ENCODE assay signal across 18 mouse cellular contexts in genomic region chr2:142303912-142304182, GRCm38 (mm10).
A peak's percentile ranks its signal among the peaks of the same experiment; 100 is the strongest.
DNase-seq lines count a peak whose midpoint lies in the region; ATAC-seq and TF ChIP-seq lines count a peak whose summit lies in the region.
"Had no signal": no experiment of that assay in that cellular context is flagged by ENCODE, and none has a peak within 500 bp of the region (broad histone marks: within the 10 kb centered on the region; RNA-seq: fewer than 3 reads in every experiment).

No protein-coding gene starts in this region.

- no peak overlapping the region for H3K4me2 ChIP-seq in embryonic facial prominence, embryonic 14.5 days (ENCODE audit: low read depth, low read length)
- H3K4me2 ChIP-seq in midbrain, embryonic 11.5 days = no peak overlapping the region
- H3K4me2 ChIP-seq: liver, embryonic 11.5 days; lung, embryonic 14.5 days had no signal

- no peaks in the 10 kb centered on the region for H3K9me3 ChIP-seq in embryonic facial prominence, embryonic 14.5 days (ENCODE audit: control insufficient read depth, low read length)
- peaks cover 6% of the 10 kb centered on the region; the same call in 1 of the 2 replicates for H3K9me3 ChIP-seq in midbrain, embryonic 11.5 days (ENCODE audit: control insufficient read depth, low read length)

- DNase-seq in R1 (ENCODE audit: low read depth, low spot score) = peak; percentile 4
- DNase-seq in brain, embryonic 14.5 days (ENCODE audit: low read depth) = peak; percentile 50
- no peak for DNase-seq in embryonic facial prominence, embryonic 14.5 days (ENCODE audit: low spot score)
- DNase-seq in midbrain, embryonic 11.5 days (ENCODE audit: low spot score, missing footprints) = no peak
- DNase-seq in left cerebral cortex, adult 2 months (ENCODE audit: extremely low spot score in 1 of 2, low spot score in 2 of 2) = no peak
- no peak for DNase-seq in cerebellum, postnatal 10 days
- no peak for DNase-seq in thymus, postnatal 14 days
- no peak for DNase-seq in adrenal gland, adult 2 months
- DNase-seq: cerebellum, postnatal 25 days; kidney, adult 11 months; kidney, postnatal 25 days; lung, embryonic 14.5 days; right cerebral cortex, adult 18-20 months; thymus, postnatal 4 days had no signal

- peak; percentile 63; the same call in 1 of the 2 replicates for ATAC-seq in embryonic facial prominence, embryonic 14.5 days (ENCODE audit: low read depth)
- peak; percentile 92 for ATAC-seq in midbrain, embryonic 11.5 days (ENCODE audit: low FRiP score)
- ATAC-seq: CD4-positive, CD25-positive, alpha-beta regulatory T cell, adult 4 months had no signal

- H3K4me3 ChIP-seq in embryonic facial prominence, embryonic 14.5 days (ENCODE audit: low read depth, low read length) = no peak overlapping the region
- no peak overlapping the region for H3K4me3 ChIP-seq in midbrain, embryonic 11.5 days (ENCODE audit: low read depth, low read length)
- H3K4me3 ChIP-seq in left cerebral cortex, adult 2 months = no peak overlapping the region
- H3K4me3 ChIP-seq: erythroblast, embryonic 14.5 days had no signal

- no peak overlapping the region for H3K27ac ChIP-seq in embryonic facial prominence, embryonic 14.5 days (replicated peaks; ENCODE audit: low read depth, low read length)
- H3K27ac ChIP-seq in midbrain, embryonic 11.5 days (ENCODE audit: low read depth, low read length) = peak overlapping the region; percentile 80
- H3K27ac ChIP-seq in left cerebral cortex, adult 2 months = no peak overlapping the region
- H3K27ac ChIP-seq: stomach, postnatal 0 days had no signal

- no peak overlapping the region for H3K9ac ChIP-seq in embryonic facial prominence, embryonic 14.5 days (ENCODE audit: low read depth, low read length)
- no peak overlapping the region for H3K9ac ChIP-seq in midbrain, embryonic 11.5 days (ENCODE audit: low read length)
- H3K9ac ChIP-seq: lung, embryonic 14.5 days had no signal

- intact Hi-C loops in left cerebral cortex, adult 2 months (cut with DNase I) = no loop called here

- 64% methylated on average over 2 of the region's 2 CpGs for whole genome bisulfite sequencing in embryonic facial prominence, embryonic 14.5 days
- 24% methylated on average over 2 of the region's 2 CpGs for WGBS in midbrain, embryonic 11.5 days

- no peaks in the 10 kb centered on the region for H3K4me1 ChIP-seq in embryonic facial prominence, embryonic 14.5 days (ENCODE audit: control insufficient read depth, insufficient read depth, low read length)
- peaks cover 6% of the 10 kb centered on the region; the same call in 1 of the 2 replicates for H3K4me1 ChIP-seq in midbrain, embryonic 11.5 days (ENCODE audit: control insufficient read depth, insufficient read depth, low read length)

- no peaks in the 10 kb centered on the region for H3K27me3 ChIP-seq in embryonic facial prominence, embryonic 14.5 days (replicated peaks; ENCODE audit: control insufficient read depth, insufficient read depth, low read length)
- H3K27me3 ChIP-seq in midbrain, embryonic 11.5 days (ENCODE audit: control insufficient read depth, insufficient read depth, low read length) = no peaks in the 10 kb centered on the region

- no peaks in the 10 kb centered on the region for H3K36me3 ChIP-seq in embryonic facial prominence, embryonic 14.5 days (ENCODE audit: control insufficient read depth, insufficient read depth, low read length)
- no peaks in the 10 kb centered on the region for H3K36me3 ChIP-seq in midbrain, embryonic 11.5 days (ENCODE audit: control insufficient read depth, insufficient read depth, low read length)

- TF ChIP-seq CTCF in brain, embryonic 14.5 days (IDR thresholded peaks at IDR 0.05; ENCODE audit: borderline replicate concordance, extremely low read depth, insufficient read depth, insufficient read length) = no peak
- no peak for TF ChIP-seq CTCF in left cerebral cortex, adult 2 months (IDR thresholded peaks at IDR 0.05)

- TF ChIP-seq POLR2A in brain, embryonic 14.5 days (IDR thresholded peaks at IDR 0.05; ENCODE audit: borderline replicate concordance, extremely low read depth, insufficient read depth, insufficient read length, poor library complexity, severe bottlenecking) = no peak

Comparison
In these comparisons a context has a peak if more than half of its experiments do, and no peak if none do; other contexts are left out.
1. DNase-seq: peak in R1 (single experiment) and brain, embryonic 14.5 days (single experiment); none in embryonic facial prominence, embryonic 14.5 days (single experiment), midbrain, embryonic 11.5 days (single experiment), left cerebral cortex, adult 2 months (0 of 2), cerebellum, postnatal 10 days (0 of 2), thymus, postnatal 14 days (single experiment) and adrenal gland, adult 2 months (single experiment).